Mouse (Mus musculus) ES-E14 (cell line): ENCODE data around the gene Tspan32.

Source experiments
- CHD2 ChIP-seq: IDR thresholded peaks from 2 replicates; pipeline ENCODE4 v1.6.1; 2014; ENCODE audit warnings: mild to moderate bottlenecking, low read depth, low read length, inconsistent platforms
- HCFC1 ChIP-seq: IDR thresholded peaks from 2 replicates; pipeline ENCODE4 v1.6.1; 2012; ENCODE audit warnings: low read length, inconsistent platforms, borderline replicate concordance; ENCODE audit not compliant: insufficient read depth
- MAFK ChIP-seq: IDR thresholded peaks from 2 replicates; pipeline ENCODE4 v1.6.1; 2014; ENCODE audit warnings: mild to moderate bottlenecking, low read depth, low read length, inconsistent platforms; ENCODE audit not compliant: insufficient read depth
- ZC3H11A ChIP-seq: IDR thresholded peaks from 2 replicates; pipeline ENCODE4 v1.6.1; 2012; ENCODE audit warnings: low read depth, mild to moderate bottlenecking, inconsistent platforms, low read length, borderline replicate concordance

- TF ChIP-seq CHD2 (no peak), ZC3H11A (no peak), MAFK (no peak), HCFC1 (no peak)
Measured at GRCm38 (mm10) chr7:143020040-143020439, 15.2 kb downstream of the Tspan32 start.
